Mouse (Mus musculus) skeletal muscle tissue, adult 2 months (tissue): ENCODE data around the gene Robo3.

ENCODE experiments used
- DNase-seq: peaks from one replicate; pipeline ENCODE4 v3.0.0-alpha.2; 2012; ENCODE audit warnings: low read depth, low spot score

The Robo3 gene

GRCm38 (mm10) chr9:37432720-37433421 lies at the start of gene Robo3:
Gene Robo3, minus strand, starts transcription at chr9:37433246.
- no peak for DNase-seq

- no peak for DNase-seq
Observed at GRCm38 (mm10) chr9:37474923-37475322, 41.9 kb upstream of the Robo3 start.

GRCm38 (mm10) chr9:37473611-37474125 lies 40.6 kb upstream of the Robo3 start:
- DNase-seq: no peak

- DNase-seq: peak; percentile 27
Observed at GRCm38 (mm10) chr9:37462764-37463163, 29.7 kb upstream of the Robo3 start.

GRCm38 (mm10) chr9:37461571-37461970 lies 28.5 kb upstream of the Robo3 start:
- DNase-seq: no peak

- no peak for DNase-seq
Observed at GRCm38 (mm10) chr9:37460961-37461340, 27.9 kb upstream of the Robo3 start.

GRCm38 (mm10) chr9:37460043-37460960 lies 27.3 kb upstream of the Robo3 start:
- no peak for DNase-seq

GRCm38 (mm10) chr9:37459665-37460042 lies 26.6 kb upstream of the Robo3 start:
- DNase-seq: no peak

GRCm38 (mm10) chr9:37457151-37457550 lies 24.1 kb upstream of the Robo3 start:
- DNase-seq: no peak

- no peak for DNase-seq
Observed at GRCm38 (mm10) chr9:37456481-37456910, 23.4 kb upstream of the Robo3 start.

GRCm38 (mm10) chr9:37455868-37456267 lies 22.8 kb upstream of the Robo3 start:
- no peak for DNase-seq

GRCm38 (mm10) chr9:37454991-37455390 lies 21.9 kb upstream of the Robo3 start:
- no peak for DNase-seq

- DNase-seq: no peak
Observed at GRCm38 (mm10) chr9:37454011-37454492, 21.0 kb upstream of the Robo3 start.

GRCm38 (mm10) chr9:37453328-37453727 lies 20.3 kb upstream of the Robo3 start:
- DNase-seq: no peak

GRCm38 (mm10) chr9:37452401-37452800 lies 19.4 kb upstream of the Robo3 start:
- DNase-seq: no peak

- DNase-seq: no peak
Observed at GRCm38 (mm10) chr9:37437772-37438735, 5.0 kb upstream of the Robo3 start.

GRCm38 (mm10) chr9:37435616-37436015 lies 2.6 kb upstream of the Robo3 start:
- DNase-seq: no peak

- no peak for DNase-seq
Observed at GRCm38 (mm10) chr9:37434932-37435331, 1.9 kb upstream of the Robo3 start.

GRCm38 (mm10) chr9:37433823-37434560 lies 946 bp upstream of the Robo3 start:
- DNase-seq: no peak

GRCm38 (mm10) chr9:37432026-37432666 lies 900 bp downstream of the Robo3 start:
- no peak for DNase-seq
